Mouse (Mus musculus): ENCODE data around the gene Gm20388.

GRCm38 (mm10) chr8:124212148-124212547 is 4301.5 kb downstream of the Gm20388 start:
- TF ChIP-seq POLR2A (IDR thresholded peaks at IDR 0.05; ENCODE audit: borderline replicate concordance, extremely low read depth, insufficient read depth, insufficient read length, poor library complexity, severe bottlenecking) (no peak), CTCF (IDR thresholded peaks at IDR 0.05; ENCODE audit: borderline replicate concordance, extremely low read depth, insufficient read depth, insufficient read length) (no peak)

Data from brain, embryonic 14.5 days (tissue).